Mouse (Mus musculus): ENCODE measurements around the gene Lhfpl5.

DNA sequence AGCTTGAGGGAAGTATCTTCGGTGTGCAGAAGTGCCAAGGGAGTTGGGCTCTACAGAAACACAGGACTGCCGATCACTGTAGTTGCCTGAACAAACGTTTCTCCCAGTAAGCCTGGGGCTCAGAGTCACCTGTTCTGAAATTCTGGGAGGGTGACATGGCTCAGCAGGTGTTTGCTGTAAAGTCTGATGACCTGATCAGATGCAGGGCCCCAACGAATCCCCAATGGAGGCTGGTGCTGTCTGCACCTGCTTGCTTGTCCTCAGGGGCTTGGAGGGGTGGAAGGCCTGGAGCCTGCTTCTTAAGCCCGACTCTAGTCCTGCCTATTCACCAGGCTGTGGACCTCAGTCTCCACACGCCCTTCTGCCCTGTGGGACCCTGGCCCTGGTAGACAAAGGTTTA is 17.7 kb upstream of the Lhfpl5 start:
- TF ChIP-seq CTCF (IDR thresholded peaks at IDR 0.05; ENCODE audit: control insufficient read depth, insufficient read depth, insufficient read length) (no peak), USF1 (IDR thresholded peaks at IDR 0.05; ENCODE audit: low read depth) (no peak), CEBPB (IDR thresholded peaks at IDR 0.05; ENCODE audit: low read depth) (no peak), MYOD1 (IDR thresholded peaks at IDR 0.05; ENCODE audit: control insufficient read depth, insufficient read length, low read depth) (no peak), MYOG (IDR thresholded peaks at IDR 0.05; ENCODE audit: control insufficient read depth, extremely low read depth, insufficient read length) (no peak), MAX (IDR thresholded peaks at IDR 0.05) (no peak), FOSL1 (IDR thresholded peaks at IDR 0.05; ENCODE audit: insufficient read depth, low read length, poor library complexity, severe bottlenecking) (no peak)

Measured in C2C12 (cell line).